Mouse (Mus musculus): ENCODE data around the gene Flnb. TPM values are rescaled to one million over a fixed set of nuclear protein-coding genes. Genes with fewer than 3 reads are reported as not detected.

The Flnb gene
- polyA plus RNA-seq, 1 experiment: 326 TPM

DNA sequence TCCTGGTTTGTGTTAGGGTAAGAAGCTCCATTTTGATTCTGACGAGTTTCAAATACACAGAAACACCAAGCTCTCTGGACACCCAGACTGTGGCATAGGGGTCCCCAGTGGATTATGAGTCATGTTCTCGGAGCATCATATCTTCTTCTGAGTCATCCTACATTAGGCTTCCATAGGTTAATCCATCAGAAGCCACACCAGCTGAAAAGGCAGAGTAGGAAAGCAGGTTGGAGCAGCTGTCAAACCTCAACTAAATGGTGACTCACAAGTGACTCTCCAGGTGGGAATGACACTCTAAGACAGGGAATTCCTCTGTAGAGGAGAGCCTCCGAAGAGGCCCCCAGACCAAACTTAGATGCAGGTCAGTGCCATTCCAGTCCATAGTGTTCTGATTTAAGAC, 181.3 kb downstream of the Flnb start:
- Histone ChIP-seq H3K27me3 (ENCODE audit: control insufficient read depth, insufficient read depth, low read length, poor library complexity, severe bottlenecking) (peaks cover 5% of the 10 kb centered on the region), H3K36me3 (ENCODE audit: control insufficient read depth, insufficient read depth, low read length, poor library complexity, severe bottlenecking) (no peaks in the 10 kb centered on the region)
- no peak for TF ChIP-seq CTCF (IDR thresholded peaks at IDR 0.05; ENCODE audit: low read depth, low read length)
- no peak for TF ChIP-seq EP300 (IDR thresholded peaks at IDR 0.05; ENCODE audit: insufficient read depth, low read depth, low read length)
- TF ChIP-seq POLR2A (IDR thresholded peaks at IDR 0.05; ENCODE audit: insufficient read depth, low read length): no peak

DNA sequence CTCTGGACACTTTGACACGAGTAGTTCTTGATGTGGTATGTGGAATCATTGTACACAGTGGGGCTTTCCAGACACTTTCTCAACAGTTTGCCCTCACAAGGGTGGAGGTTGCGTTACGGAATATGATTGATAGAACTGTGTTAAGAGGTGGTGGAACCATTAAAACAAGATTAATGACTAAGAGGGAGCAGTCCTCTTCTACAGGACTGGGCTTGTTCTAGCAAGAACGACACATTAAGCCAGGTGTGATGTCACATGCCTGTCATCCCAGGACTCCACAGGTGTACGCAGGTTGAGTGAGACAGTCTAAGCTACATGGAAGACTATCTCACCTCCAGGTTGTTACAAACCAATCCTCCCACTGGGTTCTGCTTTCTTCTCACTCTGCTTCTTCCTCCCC, 181.7 kb downstream of the Flnb start:
- Histone ChIP-seq H3K9me3 (replicated peaks; ENCODE audit: control insufficient read depth, insufficient read depth, low read length, poor library complexity, severe bottlenecking) (no peaks in the 10 kb centered on the region), H3K27ac (ENCODE audit: insufficient read depth, low read length) (no peak overlapping the region), H3K27me3 (ENCODE audit: control insufficient read depth, insufficient read depth, low read length, poor library complexity, severe bottlenecking) (peaks cover 5% of the 10 kb centered on the region), H3K4me3 (ENCODE audit: low read depth, low read length) (no peak overlapping the region), H3K9ac (ENCODE audit: low read depth, poor library complexity, severe bottlenecking) (no peak overlapping the region), H3K36me3 (ENCODE audit: control insufficient read depth, insufficient read depth, low read length, poor library complexity, severe bottlenecking) (no peaks in the 10 kb centered on the region), H3K4me1 (ENCODE audit: control insufficient read depth, insufficient read depth, low read length) (no peaks in the 10 kb centered on the region)
- no peak for TF ChIP-seq POLR2A (IDR thresholded peaks at IDR 0.05; ENCODE audit: insufficient read depth, low read length)
- no peak for TF ChIP-seq CTCF (IDR thresholded peaks at IDR 0.05; ENCODE audit: low read depth, low read length)
- no peak for TF ChIP-seq EP300 (IDR thresholded peaks at IDR 0.05; ENCODE audit: insufficient read depth, low read depth, low read length)

More for the DNA sequence above, 181.3 kb downstream of the Flnb start:
- no peaks in the 10 kb centered on the region for H3K4me1 ChIP-seq (ENCODE audit: control insufficient read depth, insufficient read depth, low read length)
- H3K4me3 ChIP-seq (ENCODE audit: low read depth, low read length): no peak overlapping the region
- H3K9ac ChIP-seq (ENCODE audit: low read depth, poor library complexity, severe bottlenecking): no peak overlapping the region
- H3K9me3 ChIP-seq (replicated peaks; ENCODE audit: control insufficient read depth, insufficient read depth, low read length, poor library complexity, severe bottlenecking): no peaks in the 10 kb centered on the region
- H3K27ac ChIP-seq (ENCODE audit: insufficient read depth, low read length): no peak overlapping the region

DNA sequence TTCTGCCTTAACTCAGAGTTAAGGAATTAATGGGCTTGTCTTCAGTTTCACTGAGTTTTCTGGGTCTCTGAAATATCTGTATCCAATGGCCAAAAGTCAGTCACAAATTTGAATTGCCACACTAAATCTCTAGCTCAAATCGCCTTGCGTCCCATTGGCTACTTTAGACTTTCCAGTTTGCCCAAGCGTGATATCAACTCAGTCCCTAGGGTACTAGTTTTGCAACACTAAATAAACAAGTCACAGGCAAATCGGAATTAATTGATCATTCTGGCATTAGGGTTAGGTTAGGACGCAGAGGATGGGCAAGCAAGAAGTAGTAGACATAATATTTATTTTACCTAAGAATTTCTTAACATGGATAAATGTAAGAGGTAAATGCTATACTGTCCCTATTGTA, 182.5 kb downstream of the Flnb start:
- TF ChIP-seq POLR2A (IDR thresholded peaks at IDR 0.05; ENCODE audit: insufficient read depth, low read length): no peak
- no peak for TF ChIP-seq EP300 (IDR thresholded peaks at IDR 0.05; ENCODE audit: insufficient read depth, low read depth, low read length)
- TF ChIP-seq CTCF (IDR thresholded peaks at IDR 0.05; ENCODE audit: low read depth, low read length): no peak
- Histone ChIP-seq H3K36me3 (ENCODE audit: control insufficient read depth, insufficient read depth, low read length, poor library complexity, severe bottlenecking) (no peaks in the 10 kb centered on the region), H3K9me3 (replicated peaks; ENCODE audit: control insufficient read depth, insufficient read depth, low read length, poor library complexity, severe bottlenecking) (no peaks in the 10 kb centered on the region), H3K4me1 (ENCODE audit: control insufficient read depth, insufficient read depth, low read length) (no peaks in the 10 kb centered on the region), H3K4me3 (ENCODE audit: low read depth, low read length) (no peak overlapping the region), H3K27ac (ENCODE audit: insufficient read depth, low read length) (no peak overlapping the region), H3K9ac (ENCODE audit: low read depth, poor library complexity, severe bottlenecking) (no peak overlapping the region), H3K27me3 (ENCODE audit: control insufficient read depth, insufficient read depth, low read length, poor library complexity, severe bottlenecking) (peaks cover 5% of the 10 kb centered on the region)

Other genes starting within 250 kb of the Flnb start
- gene Gm3558, start 249.4 kb upstream of the Flnb start, polyA plus RNA-seq (2011; ENCODE audit: insufficient read depth, insufficient read length, low read depth, missing spikeins): 0.46 and 1.2 TPM in 2 replicates
- gene Gm10338, start 222.4 kb upstream of the Flnb start, polyA plus RNA-seq (2011; ENCODE audit: insufficient read depth, insufficient read length, low read depth, missing spikeins): not detected in 2 replicates
- not detected in 2 replicates for gene Gm10128, start 174.0 kb upstream of the Flnb start, polyA plus RNA-seq (2011; ENCODE audit: insufficient read depth, insufficient read length, low read depth, missing spikeins)
- gene Gm26661, start 26.4 kb upstream of the Flnb start, polyA plus RNA-seq (2011; ENCODE audit: insufficient read depth, insufficient read length, low read depth, missing spikeins): not detected in 2 replicates
- 0.91 TPM in 1 of 2 replicates, not detected in the other for gene Gm45521, start 139.3 kb downstream of the Flnb start, polyA plus RNA-seq (2011; ENCODE audit: insufficient read depth, insufficient read length, low read depth, missing spikeins)
- gene Dnase1l3, start 176.6 kb downstream of the Flnb start, polyA plus RNA-seq (2011; ENCODE audit: insufficient read depth, insufficient read length, low read depth, missing spikeins): 0.27 and 0.30 TPM in 2 replicates
- gene Abhd6, start 184.9 kb downstream of the Flnb start, polyA plus RNA-seq (2011; ENCODE audit: insufficient read depth, insufficient read length, low read depth, missing spikeins): 12.6 and 14.9 TPM in 2 replicates

All from ES-Bruce4 (cell line).